Mouse (Mus musculus): ENCODE measurements around the gene Rdh14. TPM values are rescaled to one million over a fixed set of nuclear protein-coding genes. Genes with fewer than 3 reads are reported as not detected.
A peak's percentile ranks its signal among the peaks of the same experiment; 100 is the strongest.

Rdh14 gene
- polyA plus RNA-seq, 1 experiment from 2014 or later: 35.4 TPM

DNA sequence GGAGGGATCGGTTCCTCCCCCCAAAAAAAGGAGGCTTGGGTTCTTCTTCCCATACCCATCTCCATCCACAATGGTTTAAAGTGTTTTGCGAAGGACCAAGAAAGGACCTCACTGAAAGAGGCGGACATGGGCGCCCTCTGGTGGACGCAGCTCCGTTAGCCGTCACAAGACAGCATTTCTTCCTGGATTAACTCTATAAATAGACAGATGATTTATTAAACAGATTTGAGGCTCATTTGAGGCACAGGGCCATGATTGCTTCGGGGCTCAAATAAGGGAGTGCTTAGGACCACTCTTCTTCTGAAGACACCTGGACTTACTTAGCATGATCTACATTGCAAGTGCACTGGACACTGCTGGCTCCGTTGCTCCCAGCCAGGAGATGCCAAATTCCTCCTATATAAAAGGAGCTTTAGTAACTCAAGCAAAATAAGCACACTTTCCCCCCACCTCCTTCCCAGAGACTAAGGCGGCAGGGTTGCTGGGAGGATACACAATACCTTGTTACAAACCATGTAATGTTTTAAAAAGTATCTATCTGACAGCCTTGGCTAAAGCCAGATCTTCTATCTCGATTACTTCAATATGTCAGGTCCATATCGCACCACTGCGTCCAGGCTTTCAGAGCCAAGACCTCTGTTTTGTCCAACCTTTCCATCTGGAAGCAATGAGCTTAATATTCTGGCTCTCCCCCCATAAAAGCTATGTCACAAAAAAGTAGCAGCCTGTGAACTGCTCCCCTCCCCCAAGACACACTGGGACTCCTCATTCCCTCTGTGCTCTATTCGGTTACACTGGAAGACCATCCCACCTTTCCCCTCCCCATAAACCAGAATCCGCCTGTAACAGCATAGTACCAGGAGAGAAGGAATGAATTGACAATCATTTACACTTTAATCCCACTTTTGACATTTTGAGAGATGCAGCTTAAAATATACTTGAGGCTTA, 47.8 kb downstream of the Rdh14 start:
- 29% methylated on average over 15 of the region's 15 CpGs for WGBS (ENCODE audit: insufficient replicate concordance)
- H3K9ac ChIP-seq (replicated peaks): no peak overlapping the region
- no peak overlapping the region for H3K4me2 ChIP-seq (ENCODE audit: low read depth, low read length)
- no peaks in the 10 kb centered on the region for H3K36me3 ChIP-seq (replicated peaks; ENCODE audit: insufficient read depth, low read length)
- DNase-seq (peak; percentile 80), ATAC-seq (no peak)
- no peaks in the 10 kb centered on the region for H3K27me3 ChIP-seq (ENCODE audit: insufficient read depth, low read length)
- TF ChIP-seq CTCF (IDR thresholded peaks at IDR 0.05; ENCODE audit: low read depth): peak; percentile 87
- no peak for TF ChIP-seq EP300 (IDR thresholded peaks at IDR 0.05; ENCODE audit: low read depth)
- H3K9me3 ChIP-seq (ENCODE audit: low read length): no peaks in the 10 kb centered on the region
- H3K4me3 ChIP-seq (ENCODE audit: low read depth, low read length): no peak overlapping the region
- no peak overlapping the region for H3K27ac ChIP-seq (ENCODE audit: low read depth)
- no peaks in the 10 kb centered on the region for H3K4me1 ChIP-seq (ENCODE audit: insufficient read depth)

DNA sequence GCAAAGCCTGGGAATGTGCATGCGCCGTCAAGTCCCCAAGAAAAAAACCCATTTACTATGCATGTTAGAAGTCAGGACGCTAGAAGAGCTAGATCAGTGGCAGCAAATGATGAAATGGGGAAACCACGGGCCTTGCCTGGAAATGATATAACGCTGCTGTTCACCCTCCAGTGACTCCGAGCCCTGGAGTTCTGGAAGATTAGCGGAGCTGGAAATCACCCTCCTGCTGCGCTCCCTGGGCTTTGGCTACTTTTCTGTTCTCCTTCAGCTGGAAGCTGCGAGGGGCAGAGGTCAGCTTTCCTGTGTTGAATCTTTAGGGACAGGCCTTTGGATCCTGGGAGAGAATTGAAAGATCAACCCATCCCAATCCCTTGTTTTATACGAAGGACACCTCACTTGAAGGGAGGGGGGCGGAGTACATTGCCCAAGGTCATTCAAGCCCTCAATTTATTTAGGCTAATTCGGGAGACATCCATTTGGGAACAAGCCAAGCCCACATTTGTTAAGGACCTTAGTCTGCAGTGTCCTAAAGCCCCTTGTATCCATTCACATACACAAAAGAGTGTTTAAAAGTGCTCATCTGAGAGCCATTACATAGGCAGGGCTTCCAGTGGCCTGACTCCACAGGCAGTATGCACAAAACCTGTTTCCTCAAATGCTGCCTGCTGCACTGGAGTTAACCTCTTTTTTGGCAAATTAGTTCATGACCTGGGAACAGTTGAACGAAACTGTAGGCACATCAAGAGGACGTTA, 49.1 kb downstream of the Rdh14 start:
- ATAC-seq (no peak), DNase-seq (no peak)
- Histone ChIP-seq H3K4me1 (ENCODE audit: insufficient read depth) (no peaks in the 10 kb centered on the region), H3K27me3 (ENCODE audit: insufficient read depth, low read length) (no peaks in the 10 kb centered on the region), H3K9ac (replicated peaks) (no peak overlapping the region), H3K36me3 (replicated peaks; ENCODE audit: insufficient read depth, low read length) (no peaks in the 10 kb centered on the region), H3K4me3 (ENCODE audit: low read depth, low read length) (no peak overlapping the region), H3K27ac (ENCODE audit: low read depth) (no peak overlapping the region), H3K9me3 (ENCODE audit: low read length) (no peaks in the 10 kb centered on the region), H3K4me2 (ENCODE audit: low read depth, low read length) (no peak overlapping the region)
- TF ChIP-seq CTCF (IDR thresholded peaks at IDR 0.05; ENCODE audit: low read depth): no peak
- no peak for TF ChIP-seq EP300 (IDR thresholded peaks at IDR 0.05; ENCODE audit: low read depth)
- 56% methylated on average over 14 of the region's 14 CpGs for WGBS (ENCODE audit: insufficient replicate concordance)

Other genes starting within 250 kb of the Rdh14 start
- gene Nt5c1b, start 20.8 kb upstream of the Rdh14 start, polyA plus RNA-seq (2015; fragmentation: Nextera tagmentation; extraction: Ambion mirVana): not detected in 2 replicates